Mouse (Mus musculus): Measurements from ENCODE around the gene Olfr441. TPM values are rescaled to one million over a fixed set of nuclear protein-coding genes. Genes with fewer than 3 reads are reported as not detected.
"Not testable (repeated sequence)": the region's sequence is repeated elsewhere in the genome, so short reads cannot be mapped to it uniquely, and the experiment has no call there.

Gene Olfr441
- total RNA-seq (2022) = not detected

GRCm38 (mm10) chr6:43106069-43106468, at the start of gene Olfr441:
Gene Olfr441, plus strand, starts transcription at chr6:43106369.
- DNase-seq = not testable (repeated sequence)

- DNase-seq = no peak
Observed at GRCm38 (mm10) chr6:43078750-43079149, 27.4 kb upstream of the Olfr441 start.

- not testable (repeated sequence) for DNase-seq
Observed at GRCm38 (mm10) chr6:43081405-43081804, 24.8 kb upstream of the Olfr441 start.

GRCm38 (mm10) chr6:43146267-43146666, 40.1 kb downstream of the Olfr441 start, which contains the start of gene Olfr237-ps1:
Gene Olfr237-ps1, plus strand, starts transcription at chr6:43146567.
- DNase-seq = not testable (repeated sequence)

- DNase-seq = no peak
Observed at GRCm38 (mm10) chr6:43159502-43159901, 53.3 kb downstream of the Olfr441 start.

- no peak for DNase-seq
Observed at GRCm38 (mm10) chr6:43162982-43163381, 56.8 kb downstream of the Olfr441 start, which contains the start of gene Olfr437. Gene Olfr437, plus strand, starts transcription at chr6:43163282.

GRCm38 (mm10) chr6:43167246-43167645, 61.1 kb downstream of the Olfr441 start:
- no peak for DNase-seq

Other genes with a start within 250 kb of the Olfr441 start
- gene Olfr448, start 215.9 kb upstream of the Olfr441 start, total RNA-seq (2022) = not detected
- not detected for gene Olfr447, start 197.5 kb upstream of the Olfr441 start, total RNA-seq (2022)
- gene Olfr446, start 185.0 kb upstream of the Olfr441 start, total RNA-seq (2022) = not detected
- gene Olfr444, start 157.3 kb upstream of the Olfr441 start, total RNA-seq (2022) = not detected
- not detected for gene Olfr237-ps1, start 40.2 kb downstream of the Olfr441 start, total RNA-seq (2022)
- not detected for gene Olfr437, start 56.9 kb downstream of the Olfr441 start, total RNA-seq (2022)
- gene Olfr13, start 65.8 kb downstream of the Olfr441 start, total RNA-seq (2022) = not detected
- not detected for gene Olfr435, start 90.8 kb downstream of the Olfr441 start, total RNA-seq (2022)
- gene Olfr434, start 106.7 kb downstream of the Olfr441 start, total RNA-seq (2022) = not detected
- not detected for gene Olfr47, start 125.2 kb downstream of the Olfr441 start, total RNA-seq (2022)
- gene Arhgef5, start 159.2 kb downstream of the Olfr441 start, total RNA-seq (2022) = 10 to 100 TPM; 20.5 to 35.0 (median 24.1) TPM
- under 1 TPM in 2 of 4 experiments, not detected in 2; 0.12 to 0.18 TPM for gene Nobox, start 203.2 kb downstream of the Olfr441 start, total RNA-seq (2022)

Measured in adrenal gland, adult 8-10 months (tissue).